In the genomic region with DNA sequence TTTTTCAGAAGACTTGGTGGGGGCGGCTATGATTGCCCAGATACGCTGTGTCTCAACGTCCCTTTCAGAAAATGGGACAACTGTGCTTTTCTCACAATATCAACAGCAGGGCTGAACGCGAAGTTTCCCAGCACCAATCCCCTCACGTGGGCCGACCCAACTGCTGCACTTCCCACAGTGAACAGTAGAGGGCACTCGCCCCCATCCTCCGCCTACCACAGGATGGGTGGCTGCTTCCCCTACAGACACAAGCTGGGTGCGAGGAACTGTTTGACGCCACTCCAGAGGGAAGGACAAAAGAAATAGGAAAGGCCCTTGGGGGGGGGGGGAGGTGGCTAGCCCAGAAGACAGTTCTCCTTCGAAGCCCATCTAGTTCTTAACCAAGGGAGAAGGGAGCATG, we compare ENCODE assay signal across 9 mouse cellular contexts. TPM values are rescaled to one million over a fixed set of nuclear protein-coding genes. Genes with fewer than 3 reads are reported as not detected.
A peak's percentile ranks its signal among the peaks of the same experiment; 100 is the strongest.
DNase-seq lines count a peak whose midpoint lies in the region; ATAC-seq lines count a peak whose summit lies in the region.
"Had no signal": no experiment of that assay in that cellular context is flagged by ENCODE, and none has a peak within 500 bp of the region (broad histone marks: within the 10 kb centered on the region; RNA-seq: fewer than 3 reads in every experiment).

No protein-coding gene starts in this region.

- intact Hi-C loops in heart, postnatal 36 days (cut with DNase I), result no loop called here

- no peaks in the 10 kb centered on the region for H3K36me3 ChIP-seq in hindbrain, embryonic 10.5 days
- H3K36me3 ChIP-seq in hindbrain, embryonic 13.5 days, result no peaks in the 10 kb centered on the region
- no peaks in the 10 kb centered on the region for H3K36me3 ChIP-seq in forebrain, embryonic 13.5 days (ENCODE audit: poor library complexity, severe bottlenecking)
- H3K36me3 ChIP-seq: neural tube, embryonic 12.5 days had no signal

- no peak overlapping the region for H3K4me3 ChIP-seq in hindbrain, embryonic 10.5 days
- no peak overlapping the region for H3K4me3 ChIP-seq in hindbrain, embryonic 13.5 days
- H3K4me3 ChIP-seq in forebrain, embryonic 13.5 days, result no peak overlapping the region
- H3K4me3 ChIP-seq: neural tube, embryonic 12.5 days had no signal

- WGBS in hindbrain, embryonic 10.5 days, result 5% methylated on average over 12 of the region's 12 CpGs
- WGBS in hindbrain, embryonic 13.5 days, result 4% methylated on average over 12 of the region's 12 CpGs
- 4% methylated on average over 12 of the region's 12 CpGs for WGBS in forebrain, embryonic 13.5 days

- DNase-seq in hindbrain, embryonic 10.5 days (ENCODE audit: low spot score), result peak; percentile 88
- peak; percentile 59 for DNase-seq in c-Kit-positive CD71-positive TER-119-positive erythroid progenitor cells, embryonic 14.5 days (ENCODE audit: low spot score)
- peak; percentile 81 to 86 for DNase-seq in heart, postnatal 36 days
- peak; percentile 71 for DNase-seq in left cerebral cortex, adult 11 months (ENCODE audit: low spot score)
- peak; percentile 79 for DNase-seq in mesoderm, embryonic 11.5 days (ENCODE audit: low read depth, low spot score)
- DNase-seq in spleen, adult 18-20 months, result peak; percentile 63 to 86

- no peaks in the 10 kb centered on the region for H3K9me3 ChIP-seq in hindbrain, embryonic 10.5 days
- no peaks in the 10 kb centered on the region for H3K9me3 ChIP-seq in hindbrain, embryonic 13.5 days
- H3K9me3 ChIP-seq in forebrain, embryonic 13.5 days (replicated peaks), result no peaks in the 10 kb centered on the region
- H3K9me3 ChIP-seq: neural tube, embryonic 12.5 days had no signal

- H3K27me3 ChIP-seq in hindbrain, embryonic 10.5 days (ENCODE audit: insufficient read depth, poor library complexity, severe bottlenecking), result peaks cover 50% of the 10 kb centered on the region
- peaks cover 54% of the 10 kb centered on the region for H3K27me3 ChIP-seq in hindbrain, embryonic 13.5 days
- peaks cover 47% of the 10 kb centered on the region for H3K27me3 ChIP-seq in forebrain, embryonic 13.5 days

- H3K9ac ChIP-seq in hindbrain, embryonic 13.5 days, result no peak overlapping the region
- no peak overlapping the region for H3K9ac ChIP-seq in forebrain, embryonic 13.5 days
- H3K9ac ChIP-seq: neural tube, embryonic 12.5 days had no signal

- no peak for ATAC-seq in hindbrain, embryonic 13.5 days (ENCODE audit: low FRiP score)
- ATAC-seq in forebrain, embryonic 13.5 days, result peak; percentile 66

- H3K4me1 ChIP-seq in hindbrain, embryonic 10.5 days (replicated peaks), result peaks cover 44% of the 10 kb centered on the region
- peaks cover 32% of the 10 kb centered on the region for H3K4me1 ChIP-seq in hindbrain, embryonic 13.5 days (replicated peaks)
- peaks cover 27% of the 10 kb centered on the region for H3K4me1 ChIP-seq in forebrain, embryonic 13.5 days

- H3K27ac ChIP-seq in hindbrain, embryonic 10.5 days, result no peak overlapping the region
- H3K27ac ChIP-seq in hindbrain, embryonic 13.5 days, result no peak overlapping the region
- no peak overlapping the region for H3K27ac ChIP-seq in forebrain, embryonic 13.5 days
- H3K27ac ChIP-seq: neural tube, embryonic 12.5 days had no signal

- H3K4me2 ChIP-seq in hindbrain, embryonic 13.5 days, result no peak overlapping the region
- no peak overlapping the region for H3K4me2 ChIP-seq in forebrain, embryonic 13.5 days
- H3K4me2 ChIP-seq: neural tube, embryonic 12.5 days had no signal

RNA-seq across cellular contexts. Expression of a gene that starts 2.4 kb away (rescaled TPM):
- 13.4 and 14.3 TPM in 2 replicates for polyA plus RNA-seq in hindbrain, embryonic 10.5 days (2016; fragmentation: Nextera tagmentation; extraction: Ambion mirVana)
- polyA plus RNA-seq in hindbrain, embryonic 13.5 days (2015; fragmentation: Nextera tagmentation; extraction: Ambion mirVana), result 2.3 and 3.0 TPM in 2 replicates
- polyA plus RNA-seq in forebrain, embryonic 13.5 days (2015; fragmentation: Nextera tagmentation; extraction: Ambion mirVana), result 3.5 and 3.9 TPM in 2 replicates
- total RNA-seq in heart, postnatal 36 days (2021), result 1 to 10 TPM in 1 of 2 experiments, under 1 TPM in 1; 0.95 to 2.4 TPM

RNA-seq across cellular contexts. Expression of a gene that starts 31.3 kb away (rescaled TPM):
- 2.1 and 2.2 TPM in 2 replicates for polyA plus RNA-seq in hindbrain, embryonic 10.5 days (2016; fragmentation: Nextera tagmentation; extraction: Ambion mirVana)
- 3.4 and 4.1 TPM in 2 replicates for polyA plus RNA-seq in hindbrain, embryonic 13.5 days (2015; fragmentation: Nextera tagmentation; extraction: Ambion mirVana)
- 3.2 and 3.5 TPM in 2 replicates for polyA plus RNA-seq in forebrain, embryonic 13.5 days (2015; fragmentation: Nextera tagmentation; extraction: Ambion mirVana)
- 10 to 100 TPM; 67.0 to 68.8 TPM for total RNA-seq in heart, postnatal 36 days (2021)

RNA-seq across cellular contexts. Expression of a gene that starts 53.7 kb away (rescaled TPM):
- polyA plus RNA-seq in hindbrain, embryonic 10.5 days (2016; fragmentation: Nextera tagmentation; extraction: Ambion mirVana), result 18.3 and 24.0 TPM in 2 replicates
- 23.8 and 25.6 TPM in 2 replicates for polyA plus RNA-seq in hindbrain, embryonic 13.5 days (2015; fragmentation: Nextera tagmentation; extraction: Ambion mirVana)
- 12.8 and 17.3 TPM in 2 replicates for polyA plus RNA-seq in forebrain, embryonic 13.5 days (2015; fragmentation: Nextera tagmentation; extraction: Ambion mirVana)
- total RNA-seq in heart, postnatal 36 days (2021), result 100 to 1,000 TPM; 146 TPM

RNA-seq across cellular contexts. Expression of a gene that starts 56.0 kb away (rescaled TPM):
- polyA plus RNA-seq in hindbrain, embryonic 10.5 days (2016; fragmentation: Nextera tagmentation; extraction: Ambion mirVana), result 0.76 and 1.8 TPM in 2 replicates
- 6.0 and 7.0 TPM in 2 replicates for polyA plus RNA-seq in hindbrain, embryonic 13.5 days (2015; fragmentation: Nextera tagmentation; extraction: Ambion mirVana)
- polyA plus RNA-seq in forebrain, embryonic 13.5 days (2015; fragmentation: Nextera tagmentation; extraction: Ambion mirVana), result 5.6 and 6.4 TPM in 2 replicates
- under 1 TPM; 0.08 to 0.16 TPM for total RNA-seq in heart, postnatal 36 days (2021)
